Mouse (Mus musculus) embryonic facial prominence, embryonic 13.5 days (tissue): Measurements from ENCODE around the gene Atxn1l. TPM values are rescaled to one million over a fixed set of nuclear protein-coding genes. Genes with fewer than 3 reads are reported as not detected.

Experiments
- ATAC-seq: fragments of 200-750 bp; cut with Nextera tagmentation; 2 replicates; pipeline ENCODE4 v1.8.0; 2017; ENCODE audit warnings: low read depth; ENCODE audit not compliant: insufficient number of reproducible peaks, insufficient read depth, low FRiP score, low TSS enrichment
- H3K27ac ChIP-seq: fragments of 300-500 bp; sonication (generic); 2 replicates; pipeline ENCODE4 v1.5.1; 2015; ENCODE audit warnings: moderate library complexity, mild to moderate bottlenecking, inconsistent platforms
- H3K27me3 ChIP-seq: fragments of 300-500 bp; sonication (generic); 2 replicates; pipeline ENCODE4 v1.6.1; 2015; ENCODE audit warnings: mild to moderate bottlenecking, inconsistent platforms
- H3K36me3 ChIP-seq: fragments of 300-500 bp; sonication (generic); 2 replicates; pipeline ENCODE4 v1.6.1; 2015; ENCODE audit warnings: mild to moderate bottlenecking, inconsistent platforms
- H3K4me1 ChIP-seq: fragments of 300-500 bp; sonication (generic); 2 replicates; pipeline ENCODE4 v1.6.1; 2015; ENCODE audit warnings: inconsistent platforms
- H3K4me2 ChIP-seq: fragments of 300-500 bp; sonication (generic); 2 replicates; pipeline ENCODE4 v1.6.1; 2015; ENCODE audit warnings: moderate library complexity, mild to moderate bottlenecking, inconsistent platforms
- H3K4me3 ChIP-seq: fragments of 300-500 bp; sonication (generic); 2 replicates; pipeline ENCODE4 v1.5.1; 2015; ENCODE audit warnings: mild to moderate bottlenecking, inconsistent platforms
- H3K9ac ChIP-seq: fragments of 300-500 bp; sonication (generic); 2 replicates; pipeline ENCODE4 v1.6.1; 2015; ENCODE audit warnings: mild to moderate bottlenecking, inconsistent platforms
- H3K9me3 ChIP-seq: fragments of 300-500 bp; sonication (generic); 2 replicates; pipeline ENCODE4 v1.6.1; 2016; ENCODE audit warnings: inconsistent platforms
- WGBS: fragments of 180-500 bp; shearing (Covaris S2); methylation state at CpG from one replicate; pipeline ENCODE4 v1.1.7; 2015; ENCODE audit warnings: mixed read lengths; 5-methylcytosine and 5-hydroxymethylcytosine counted together
- polyA plus RNA-seq: library from polyadenylated mRNA; unstranded; fragments of >200 nt; fragmentation: Nextera tagmentation; extraction: Ambion mirVana; gene quantifications from 2 replicates; pipeline ENCODE4 v1.2.1, GENCODE M21; 2015

Atxn1l gene
- polyA plus RNA-seq, 1 experiment from 2014 or later = 7.6 TPM

- H3K4me3 ChIP-seq = peak within 1 kb of the TSS; percentile 96
- H3K4me2 ChIP-seq = peak within 1 kb of the TSS; percentile 73
- H3K36me3 ChIP-seq = peaks cover 2% of the 10 kb centered on the region; the same call in 1 of the 2 replicates
- ATAC-seq = peak; percentile 96
- WGBS = under 1% methylated on average over 57 of the region's 57 CpGs
- H3K9me3 ChIP-seq = no peaks in the 10 kb centered on the region
- H3K9ac ChIP-seq = peak within 1 kb of the TSS; percentile 97
- H3K4me1 ChIP-seq = peaks cover 25% of the 10 kb centered on the region
- peak within 1 kb of the TSS; percentile 77 for H3K27ac ChIP-seq
- no peaks in the 10 kb centered on the region for H3K27me3 ChIP-seq
Measured at GRCm38 (mm10) chr8:109693146-109693900, 44.2 kb downstream of the Atxn1l start, which contains the start of gene Ist1. Gene Ist1, minus strand, starts transcription at chr8:109693260.

GRCm38 (mm10) chr8:109692443-109693145, 44.9 kb downstream of the Atxn1l start:
- H3K4me3 ChIP-seq = peak overlapping the region; percentile 96
- H3K4me1 ChIP-seq = peaks cover 25% of the 10 kb centered on the region
- no peaks in the 10 kb centered on the region for H3K27me3 ChIP-seq
- no peaks in the 10 kb centered on the region for H3K9me3 ChIP-seq
- H3K9ac ChIP-seq = peak overlapping the region; percentile 97
- peaks cover 4% of the 10 kb centered on the region; the same call in 1 of the 2 replicates for H3K36me3 ChIP-seq
- ATAC-seq = peak; percentile 53
- peak overlapping the region; percentile 77 for H3K27ac ChIP-seq
- WGBS = under 1% methylated on average over 38 of the region's 38 CpGs
- peak overlapping the region; percentile 73 for H3K4me2 ChIP-seq

- H3K36me3 ChIP-seq = peaks cover 4% of the 10 kb centered on the region; the same call in 1 of the 2 replicates
- peak overlapping the region; percentile 73 for H3K4me2 ChIP-seq
- peak overlapping the region; percentile 97 for H3K9ac ChIP-seq
- no peaks in the 10 kb centered on the region for H3K27me3 ChIP-seq
- H3K4me3 ChIP-seq = peak overlapping the region; percentile 96
- no peak overlapping the region for H3K27ac ChIP-seq
- ATAC-seq = no peak
- no peaks in the 10 kb centered on the region for H3K9me3 ChIP-seq
- H3K4me1 ChIP-seq = peaks cover 25% of the 10 kb centered on the region
- WGBS = 43% methylated on average over 5 of the region's 5 CpGs
Measured at GRCm38 (mm10) chr8:109691769-109692168, 45.8 kb downstream of the Atxn1l start.

- no peak overlapping the region for H3K27ac ChIP-seq
- 88% methylated on average over 5 of the region's 5 CpGs for WGBS
- no peak overlapping the region for H3K4me2 ChIP-seq
- no peak overlapping the region for H3K4me3 ChIP-seq
- peaks cover 22% of the 10 kb centered on the region for H3K36me3 ChIP-seq
- peaks cover 24% of the 10 kb centered on the region for H3K4me1 ChIP-seq
- H3K9ac ChIP-seq = no peak overlapping the region
- ATAC-seq = no peak
- no peaks in the 10 kb centered on the region for H3K9me3 ChIP-seq
- H3K27me3 ChIP-seq = no peaks in the 10 kb centered on the region
Measured at GRCm38 (mm10) chr8:109687248-109687647, 50.3 kb downstream of the Atxn1l start.

- Histone ChIP-seq H3K36me3 (peaks cover 67% of the 10 kb centered on the region), H3K27me3 (no peaks in the 10 kb centered on the region), H3K4me3 (no peak overlapping the region), H3K27ac (no peak overlapping the region), H3K9ac (no peak overlapping the region), H3K4me2 (no peak overlapping the region), H3K9me3 (no peaks in the 10 kb centered on the region), H3K4me1 (peaks cover 6% of the 10 kb centered on the region; the same call in 1 of the 2 replicates)
- 90% methylated on average over 5 of the region's 5 CpGs for WGBS
- ATAC-seq = no peak
Measured at GRCm38 (mm10) chr8:109682120-109682519, 55.4 kb downstream of the Atxn1l start.

- peaks cover 6% of the 10 kb centered on the region; the same call in 1 of the 2 replicates for H3K4me1 ChIP-seq
- no peaks in the 10 kb centered on the region for H3K27me3 ChIP-seq
- no peak overlapping the region for H3K27ac ChIP-seq
- H3K36me3 ChIP-seq = peaks cover 73% of the 10 kb centered on the region
- no peak overlapping the region for H3K4me3 ChIP-seq
- no peak for ATAC-seq
- no peak overlapping the region for H3K4me2 ChIP-seq
- WGBS = 77% methylated on average over 3 of the region's 3 CpGs
- no peaks in the 10 kb centered on the region for H3K9me3 ChIP-seq
- no peak overlapping the region for H3K9ac ChIP-seq
Measured at GRCm38 (mm10) chr8:109681535-109681934, 56.0 kb downstream of the Atxn1l start.

Other genes with a start within 250 kb of the Atxn1l start
- 0.14 TPM in 1 of 2 replicates, not detected in the other for gene Pmfbp1, start 243.7 kb downstream of the Atxn1l start, polyA plus RNA-seq
- gene Dhx38, start 171.9 kb downstream of the Atxn1l start, polyA plus RNA-seq = 25.3 and 26.5 TPM in 2 replicates
- gene Txnl4b, start 171.8 kb downstream of the Atxn1l start, polyA plus RNA-seq = 25.8 and 26.5 TPM in 2 replicates
- gene Hp, start 158.6 kb downstream of the Atxn1l start, polyA plus RNA-seq = 0.41 and 2.5 TPM in 2 replicates
- gene Dhodh, start 129.1 kb downstream of the Atxn1l start, polyA plus RNA-seq = 43.9 and 45.3 TPM in 2 replicates
- 0.30 TPM in 1 of 2 replicates, not detected in the other for gene Pkd1l3, start 123.2 kb downstream of the Atxn1l start, polyA plus RNA-seq
- gene Ist1, start 44.5 kb downstream of the Atxn1l start, polyA plus RNA-seq = 169 and 179 TPM in 2 replicates
- gene Zfp821, start 32.2 kb downstream of the Atxn1l start, polyA plus RNA-seq = 43.7 and 46.7 TPM in 2 replicates
- 43.0 and 43.3 TPM in 2 replicates for gene Ap1g1, start 40.8 kb upstream of the Atxn1l start, polyA plus RNA-seq
- gene Phlpp2, start 130.8 kb upstream of the Atxn1l start, polyA plus RNA-seq = 3.9 and 4.0 TPM in 2 replicates
- 2.9 and 4.1 TPM in 2 replicates for gene Marveld3, start 224.5 kb upstream of the Atxn1l start, polyA plus RNA-seq